Mouse (Mus musculus): ENCODE results near the gene Nop16. TPM values are rescaled to one million over a fixed set of nuclear protein-coding genes. Genes with fewer than 3 reads are reported as not detected.

The Nop16 gene
- polyA plus RNA-seq, 1 experiment = 87.4 TPM

DNA sequence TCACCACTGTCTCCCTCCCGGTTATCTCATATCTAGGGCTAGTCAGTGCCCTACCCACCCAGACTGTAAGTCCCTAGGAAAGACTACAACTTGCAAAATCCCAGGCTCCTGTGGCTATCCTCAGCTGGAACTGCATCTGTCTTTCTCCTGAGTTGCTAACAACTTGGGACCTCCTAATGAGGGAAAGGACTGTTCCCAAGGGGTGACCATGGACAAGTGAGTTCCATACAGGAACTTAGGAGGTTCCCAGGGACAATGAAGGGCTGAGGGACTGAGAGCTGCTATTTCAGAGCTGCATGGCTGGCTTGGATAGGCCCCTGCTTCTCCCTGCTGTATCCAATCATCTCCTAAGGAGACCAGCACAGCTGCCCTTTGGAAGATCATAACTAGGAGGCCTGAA lies 19.4 kb upstream of the Nop16 start:
- Histone ChIP-seq H3K79me3 (ENCODE audit: low read depth) (no peaks in the 10 kb centered on the region), H3K4me3 (ENCODE audit: insufficient read depth, poor library complexity, severe bottlenecking) (no peak overlapping the region), H3ac (ENCODE audit: control insufficient read depth, insufficient read length, low read depth) (no peak overlapping the region), H3K79me2 (ENCODE audit: control insufficient read depth, insufficient read depth) (no peaks in the 10 kb centered on the region), H3K27me3 (ENCODE audit: control insufficient read depth, insufficient read depth, insufficient read length) (no peaks in the 10 kb centered on the region), H3K36me3 (ENCODE audit: control insufficient read depth, insufficient read depth) (no peaks in the 10 kb centered on the region)
- TF ChIP-seq MAX (IDR thresholded peaks at IDR 0.05) (no peak), USF1 (IDR thresholded peaks at IDR 0.05; ENCODE audit: low read depth) (no peak), FOSL1 (IDR thresholded peaks at IDR 0.05; ENCODE audit: insufficient read depth, low read length, poor library complexity, severe bottlenecking) (no peak), MYOG (IDR thresholded peaks at IDR 0.05; ENCODE audit: control insufficient read depth, extremely low read depth, insufficient read length) (no peak), CTCF (IDR thresholded peaks at IDR 0.05; ENCODE audit: control insufficient read depth, insufficient read depth, insufficient read length) (no peak), CEBPB (IDR thresholded peaks at IDR 0.05; ENCODE audit: low read depth) (no peak), MYOD1 (IDR thresholded peaks at IDR 0.05; ENCODE audit: control insufficient read depth, insufficient read length, low read depth) (no peak)

- H3K4me3 ChIP-seq (ENCODE audit: insufficient read depth, poor library complexity, severe bottlenecking) = no peak overlapping the region
- H3K79me2 ChIP-seq (ENCODE audit: control insufficient read depth, insufficient read depth) = no peaks in the 10 kb centered on the region
- TF ChIP-seq FOSL1 (IDR thresholded peaks at IDR 0.05; ENCODE audit: insufficient read depth, low read length, poor library complexity, severe bottlenecking) = no peak
- no peak for TF ChIP-seq USF1 (IDR thresholded peaks at IDR 0.05; ENCODE audit: low read depth)
- no peak for TF ChIP-seq CTCF (IDR thresholded peaks at IDR 0.05; ENCODE audit: control insufficient read depth, insufficient read depth, insufficient read length)
- no peak for TF ChIP-seq MAX (IDR thresholded peaks at IDR 0.05)
- TF ChIP-seq MYOG (IDR thresholded peaks at IDR 0.05; ENCODE audit: control insufficient read depth, extremely low read depth, insufficient read length) = no peak
- TF ChIP-seq MYOD1 (IDR thresholded peaks at IDR 0.05; ENCODE audit: control insufficient read depth, insufficient read length, low read depth) = no peak
- TF ChIP-seq CEBPB (IDR thresholded peaks at IDR 0.05; ENCODE audit: low read depth) = no peak
- H3ac ChIP-seq (ENCODE audit: control insufficient read depth, insufficient read length, low read depth) = no peak overlapping the region
- H3K36me3 ChIP-seq (ENCODE audit: control insufficient read depth, insufficient read depth) = no peaks in the 10 kb centered on the region
- H3K79me3 ChIP-seq (ENCODE audit: low read depth) = no peaks in the 10 kb centered on the region
- H3K27me3 ChIP-seq (ENCODE audit: control insufficient read depth, insufficient read depth, insufficient read length) = no peaks in the 10 kb centered on the region
Observed at GRCm38 (mm10) chr13:54608666-54609065, 18.8 kb upstream of the Nop16 start.

DNA sequence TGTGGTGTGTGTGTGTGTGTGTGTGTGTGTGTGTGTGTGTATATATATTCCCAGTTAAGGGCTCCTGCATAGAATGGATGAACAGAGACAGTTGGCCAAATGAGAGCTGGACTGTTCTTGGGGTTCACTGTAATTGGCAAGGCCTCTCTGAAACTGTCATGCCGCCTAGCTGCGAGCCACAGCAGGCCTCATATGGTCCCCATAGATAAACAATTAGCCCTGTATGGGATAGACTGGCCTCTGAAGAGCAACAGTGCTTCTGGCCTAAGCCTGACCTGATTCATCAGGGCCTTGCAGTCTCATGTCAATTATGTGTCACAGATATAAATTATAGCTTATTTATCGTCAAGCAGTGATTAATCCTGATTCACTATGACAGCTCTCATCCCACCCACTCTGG lies 18.1 kb upstream of the Nop16 start:
- H3K79me2 ChIP-seq (ENCODE audit: control insufficient read depth, insufficient read depth) = no peaks in the 10 kb centered on the region
- H3K4me3 ChIP-seq (ENCODE audit: insufficient read depth, poor library complexity, severe bottlenecking) = no peak overlapping the region
- no peaks in the 10 kb centered on the region for H3K79me3 ChIP-seq (ENCODE audit: low read depth)
- H3K27me3 ChIP-seq (ENCODE audit: control insufficient read depth, insufficient read depth, insufficient read length) = no peaks in the 10 kb centered on the region
- TF ChIP-seq FOSL1 (IDR thresholded peaks at IDR 0.05; ENCODE audit: insufficient read depth, low read length, poor library complexity, severe bottlenecking) (no peak), CEBPB (IDR thresholded peaks at IDR 0.05; ENCODE audit: low read depth) (no peak), MYOG (IDR thresholded peaks at IDR 0.05; ENCODE audit: control insufficient read depth, extremely low read depth, insufficient read length) (no peak), MAX (IDR thresholded peaks at IDR 0.05) (no peak), MYOD1 (IDR thresholded peaks at IDR 0.05; ENCODE audit: control insufficient read depth, insufficient read length, low read depth) (no peak), USF1 (IDR thresholded peaks at IDR 0.05; ENCODE audit: low read depth) (no peak), CTCF (IDR thresholded peaks at IDR 0.05; ENCODE audit: control insufficient read depth, insufficient read depth, insufficient read length) (no peak)
- H3K36me3 ChIP-seq (ENCODE audit: control insufficient read depth, insufficient read depth) = no peaks in the 10 kb centered on the region
- H3ac ChIP-seq (ENCODE audit: control insufficient read depth, insufficient read length, low read depth) = no peak overlapping the region

- H3K79me2 ChIP-seq (ENCODE audit: control insufficient read depth, insufficient read depth) = no peaks in the 10 kb centered on the region
- H3ac ChIP-seq (ENCODE audit: control insufficient read depth, insufficient read length, low read depth) = no peak overlapping the region
- H3K27me3 ChIP-seq (ENCODE audit: control insufficient read depth, insufficient read depth, insufficient read length) = no peaks in the 10 kb centered on the region
- no peak for TF ChIP-seq MYOG (IDR thresholded peaks at IDR 0.05; ENCODE audit: control insufficient read depth, extremely low read depth, insufficient read length)
- TF ChIP-seq MYOD1 (IDR thresholded peaks at IDR 0.05; ENCODE audit: control insufficient read depth, insufficient read length, low read depth) = no peak
- no peak for TF ChIP-seq MAX (IDR thresholded peaks at IDR 0.05)
- TF ChIP-seq CEBPB (IDR thresholded peaks at IDR 0.05; ENCODE audit: low read depth) = no peak
- TF ChIP-seq CTCF (IDR thresholded peaks at IDR 0.05; ENCODE audit: control insufficient read depth, insufficient read depth, insufficient read length) = no peak
- no peak for TF ChIP-seq USF1 (IDR thresholded peaks at IDR 0.05; ENCODE audit: low read depth)
- TF ChIP-seq FOSL1 (IDR thresholded peaks at IDR 0.05; ENCODE audit: insufficient read depth, low read length, poor library complexity, severe bottlenecking) = no peak
- no peak overlapping the region for H3K4me3 ChIP-seq (ENCODE audit: insufficient read depth, poor library complexity, severe bottlenecking)
- no peaks in the 10 kb centered on the region for H3K36me3 ChIP-seq (ENCODE audit: control insufficient read depth, insufficient read depth)
- H3K79me3 ChIP-seq (ENCODE audit: low read depth) = no peaks in the 10 kb centered on the region
Observed at GRCm38 (mm10) chr13:54607204-54607603, 17.3 kb upstream of the Nop16 start.

DNA sequence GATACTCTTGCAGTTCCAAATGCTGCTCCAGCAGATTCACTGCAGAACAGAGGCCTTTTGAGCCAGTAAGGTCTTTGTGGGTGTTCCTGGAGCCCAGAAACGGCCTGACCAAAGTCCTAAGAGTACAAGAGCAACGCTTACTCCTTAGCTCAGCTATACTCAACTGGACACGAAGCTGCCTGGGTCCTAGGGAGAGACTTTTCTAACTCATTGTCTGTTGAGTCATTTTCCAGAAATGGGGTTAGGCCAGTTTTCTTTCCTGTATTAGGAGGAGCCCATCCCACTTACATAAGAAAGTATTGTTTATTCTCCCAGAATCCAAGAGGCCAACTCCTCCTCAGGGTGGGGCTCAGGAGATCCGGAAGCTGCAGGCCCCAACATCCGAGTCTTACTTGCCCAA lies 15.5 kb upstream of the Nop16 start:
- no peaks in the 10 kb centered on the region for H3K36me3 ChIP-seq (ENCODE audit: control insufficient read depth, insufficient read depth)
- no peaks in the 10 kb centered on the region for H3K79me2 ChIP-seq (ENCODE audit: control insufficient read depth, insufficient read depth)
- no peak for TF ChIP-seq CTCF (IDR thresholded peaks at IDR 0.05; ENCODE audit: control insufficient read depth, insufficient read depth, insufficient read length)
- TF ChIP-seq MYOG (IDR thresholded peaks at IDR 0.05; ENCODE audit: control insufficient read depth, extremely low read depth, insufficient read length) = no peak
- no peak for TF ChIP-seq MAX (IDR thresholded peaks at IDR 0.05)
- no peak for TF ChIP-seq USF1 (IDR thresholded peaks at IDR 0.05; ENCODE audit: low read depth)
- no peak for TF ChIP-seq MYOD1 (IDR thresholded peaks at IDR 0.05; ENCODE audit: control insufficient read depth, insufficient read length, low read depth)
- no peak for TF ChIP-seq CEBPB (IDR thresholded peaks at IDR 0.05; ENCODE audit: low read depth)
- TF ChIP-seq FOSL1 (IDR thresholded peaks at IDR 0.05; ENCODE audit: insufficient read depth, low read length, poor library complexity, severe bottlenecking) = no peak
- no peaks in the 10 kb centered on the region for H3K79me3 ChIP-seq (ENCODE audit: low read depth)
- no peaks in the 10 kb centered on the region for H3K27me3 ChIP-seq (ENCODE audit: control insufficient read depth, insufficient read depth, insufficient read length)
- H3K4me3 ChIP-seq (ENCODE audit: insufficient read depth, poor library complexity, severe bottlenecking) = no peak overlapping the region
- H3ac ChIP-seq (ENCODE audit: control insufficient read depth, insufficient read length, low read depth) = no peak overlapping the region

- H3K36me3 ChIP-seq (ENCODE audit: control insufficient read depth, insufficient read depth) = no peaks in the 10 kb centered on the region
- no peaks in the 10 kb centered on the region for H3K79me2 ChIP-seq (ENCODE audit: control insufficient read depth, insufficient read depth)
- H3ac ChIP-seq (ENCODE audit: control insufficient read depth, insufficient read length, low read depth) = no peak overlapping the region
- H3K4me3 ChIP-seq (ENCODE audit: insufficient read depth, poor library complexity, severe bottlenecking) = no peak overlapping the region
- TF ChIP-seq MYOD1 (IDR thresholded peaks at IDR 0.05; ENCODE audit: control insufficient read depth, insufficient read length, low read depth) (no peak), MYOG (IDR thresholded peaks at IDR 0.05; ENCODE audit: control insufficient read depth, extremely low read depth, insufficient read length) (no peak), FOSL1 (IDR thresholded peaks at IDR 0.05; ENCODE audit: insufficient read depth, low read length, poor library complexity, severe bottlenecking) (no peak), MAX (IDR thresholded peaks at IDR 0.05) (no peak), USF1 (IDR thresholded peaks at IDR 0.05; ENCODE audit: low read depth) (no peak), CTCF (IDR thresholded peaks at IDR 0.05; ENCODE audit: control insufficient read depth, insufficient read depth, insufficient read length) (no peak), CEBPB (IDR thresholded peaks at IDR 0.05; ENCODE audit: low read depth) (no peak)
- H3K27me3 ChIP-seq (ENCODE audit: control insufficient read depth, insufficient read depth, insufficient read length) = no peaks in the 10 kb centered on the region
- H3K79me3 ChIP-seq (ENCODE audit: low read depth) = no peaks in the 10 kb centered on the region
Observed at GRCm38 (mm10) chr13:54604221-54604620, 14.3 kb upstream of the Nop16 start.
